Mouse (Mus musculus): ENCODE data around the gene Rbms3. TPM values are rescaled to one million over a fixed set of nuclear protein-coding genes. Genes with fewer than 3 reads are reported as not detected.

The Rbms3 gene
- polyA plus RNA-seq, 1 experiment from 2014 or later = 45.9 TPM

DNA sequence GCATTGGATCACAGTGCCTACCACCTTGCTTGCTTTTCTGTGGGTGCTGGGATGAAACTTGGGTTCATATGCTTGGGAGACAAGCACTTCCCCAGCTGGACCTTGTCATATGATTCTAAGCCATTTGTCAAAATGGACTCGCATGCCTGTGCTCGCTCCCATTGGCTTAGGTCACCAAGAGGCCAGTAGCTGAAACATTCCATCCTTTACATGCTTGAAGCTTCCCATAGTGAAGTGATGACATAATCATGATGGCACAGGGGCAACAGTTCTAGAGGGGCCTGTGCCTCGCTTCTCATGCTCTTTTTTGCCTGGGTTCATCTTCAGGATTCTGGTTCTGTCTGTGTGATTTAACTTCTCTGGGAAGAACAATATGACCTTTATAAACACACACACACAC is 857.9 kb downstream of the Rbms3 start:
- DNase-seq (ENCODE audit: low spot score) (peak; percentile 24), ATAC-seq (replicated peaks; ENCODE audit: insufficient number of reproducible peaks, low FRiP score, low TSS enrichment, low read depth) (no peak)
- no peak overlapping the region for H3K9ac ChIP-seq (replicated peaks; ENCODE audit: low read length)
- no peaks in the 10 kb centered on the region for H3K27me3 ChIP-seq (ENCODE audit: control insufficient read depth, insufficient read depth, low read length)
- H3K27ac ChIP-seq (replicated peaks; ENCODE audit: low read depth, low read length) = no peak overlapping the region
- H3K4me2 ChIP-seq (ENCODE audit: low read depth, low read length) = no peak overlapping the region
- H3K36me3 ChIP-seq (replicated peaks; ENCODE audit: control insufficient read depth, insufficient read depth, low read depth, low read length) = no peaks in the 10 kb centered on the region
- 71% methylated on average over 3 of the region's 3 CpGs for WGBS
- H3K4me1 ChIP-seq (ENCODE audit: control insufficient read depth, insufficient read depth, low read length) = no peaks in the 10 kb centered on the region
- no peaks in the 10 kb centered on the region for H3K9me3 ChIP-seq (replicated peaks; ENCODE audit: control insufficient read depth, low read length)
- no peak overlapping the region for H3K4me3 ChIP-seq (ENCODE audit: low read depth, low read length)

DNA sequence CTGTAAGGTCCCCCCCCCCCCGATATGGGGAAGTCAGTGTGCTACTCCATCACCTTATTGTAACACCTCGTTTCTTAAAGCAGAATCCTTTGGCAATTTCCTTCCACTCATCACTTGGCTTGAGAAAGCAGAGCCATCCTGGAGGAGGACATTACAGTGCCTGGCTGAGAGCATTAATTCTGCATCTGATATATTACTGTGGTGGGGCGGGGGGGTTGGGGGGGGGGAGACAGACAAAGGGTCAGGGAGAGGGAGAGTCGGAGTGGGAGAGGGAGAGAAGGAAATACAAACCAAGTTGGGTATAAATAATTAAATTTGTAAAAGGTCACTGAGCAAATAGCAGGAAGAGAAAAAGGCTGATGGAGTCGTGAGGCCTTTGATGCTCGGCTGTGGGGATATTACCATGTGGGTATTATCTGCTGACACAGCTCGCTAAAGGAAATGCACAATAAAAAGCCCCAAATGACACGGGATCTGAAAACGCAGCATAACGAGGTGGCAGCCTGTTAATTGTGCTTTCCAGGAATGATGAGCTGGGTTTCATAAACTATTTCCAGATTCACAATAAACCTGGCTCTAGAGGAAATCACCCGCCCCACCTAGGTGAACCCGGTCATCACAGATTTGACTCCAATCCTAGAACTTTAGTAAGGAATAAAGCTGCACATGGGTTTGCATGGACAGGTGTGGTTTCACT is 860.2 kb downstream of the Rbms3 start:
- Histone ChIP-seq H3K36me3 (replicated peaks; ENCODE audit: control insufficient read depth, insufficient read depth, low read depth, low read length) (no peaks in the 10 kb centered on the region), H3K27ac (replicated peaks; ENCODE audit: low read depth, low read length) (no peak overlapping the region), H3K4me3 (ENCODE audit: low read depth, low read length) (no peak overlapping the region), H3K9ac (replicated peaks; ENCODE audit: low read length) (no peak overlapping the region), H3K4me1 (ENCODE audit: control insufficient read depth, insufficient read depth, low read length) (no peaks in the 10 kb centered on the region), H3K27me3 (ENCODE audit: control insufficient read depth, insufficient read depth, low read length) (no peaks in the 10 kb centered on the region), H3K9me3 (replicated peaks; ENCODE audit: control insufficient read depth, low read length) (no peaks in the 10 kb centered on the region), H3K4me2 (ENCODE audit: low read depth, low read length) (no peak overlapping the region)
- ATAC-seq (replicated peaks; ENCODE audit: insufficient number of reproducible peaks, low FRiP score, low TSS enrichment, low read depth) (no peak), DNase-seq (ENCODE audit: low spot score) (peak; percentile 6)
- WGBS = 45% methylated on average over 12 of the region's 12 CpGs

DNA sequence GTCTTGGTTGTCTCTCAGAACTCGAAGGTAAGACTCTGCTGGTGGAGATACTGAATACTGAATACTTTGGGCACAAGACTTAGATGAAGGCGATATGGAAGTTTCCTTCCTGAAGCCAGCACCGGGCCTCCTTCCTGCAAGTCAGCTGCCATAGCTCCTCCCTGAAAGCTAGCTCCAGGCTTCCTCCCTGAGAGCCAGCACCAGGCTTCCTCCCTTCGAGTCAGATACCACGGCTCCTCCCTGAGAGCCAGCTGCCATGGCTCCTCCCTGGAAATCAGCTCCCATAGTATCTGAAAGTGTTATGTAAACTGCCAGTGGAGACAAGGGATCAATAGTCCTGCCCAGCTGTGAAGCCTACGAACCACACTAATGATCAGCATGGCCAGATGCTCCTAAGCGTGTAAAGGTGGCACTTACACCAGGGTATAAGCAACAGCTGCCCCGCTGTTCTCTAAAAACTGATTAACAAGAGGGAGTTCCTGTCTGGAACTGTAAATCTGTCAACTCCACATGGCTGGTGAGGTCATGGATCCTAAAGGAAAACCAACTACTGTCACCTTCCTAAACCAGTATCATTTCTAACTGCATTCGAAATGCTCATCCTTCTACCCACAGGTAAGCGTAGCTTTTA is 867.2 kb downstream of the Rbms3 start:
- H3K9me3 ChIP-seq (replicated peaks; ENCODE audit: control insufficient read depth, low read length) = no peaks in the 10 kb centered on the region
- H3K4me2 ChIP-seq (ENCODE audit: low read depth, low read length) = no peak overlapping the region
- no peaks in the 10 kb centered on the region for H3K27me3 ChIP-seq (ENCODE audit: control insufficient read depth, insufficient read depth, low read length)
- ATAC-seq (replicated peaks; ENCODE audit: insufficient number of reproducible peaks, low FRiP score, low TSS enrichment, low read depth) (no peak), DNase-seq (ENCODE audit: low spot score) (no peak)
- H3K4me1 ChIP-seq (ENCODE audit: control insufficient read depth, insufficient read depth, low read length) = no peaks in the 10 kb centered on the region
- H3K36me3 ChIP-seq (replicated peaks; ENCODE audit: control insufficient read depth, insufficient read depth, low read depth, low read length) = no peaks in the 10 kb centered on the region
- no peak overlapping the region for H3K27ac ChIP-seq (replicated peaks; ENCODE audit: low read depth, low read length)
- no peak overlapping the region for H3K9ac ChIP-seq (replicated peaks; ENCODE audit: low read length)
- no peak overlapping the region for H3K4me3 ChIP-seq (ENCODE audit: low read depth, low read length)
- WGBS = 70% methylated on average over 10 of the region's 10 CpGs

DNA sequence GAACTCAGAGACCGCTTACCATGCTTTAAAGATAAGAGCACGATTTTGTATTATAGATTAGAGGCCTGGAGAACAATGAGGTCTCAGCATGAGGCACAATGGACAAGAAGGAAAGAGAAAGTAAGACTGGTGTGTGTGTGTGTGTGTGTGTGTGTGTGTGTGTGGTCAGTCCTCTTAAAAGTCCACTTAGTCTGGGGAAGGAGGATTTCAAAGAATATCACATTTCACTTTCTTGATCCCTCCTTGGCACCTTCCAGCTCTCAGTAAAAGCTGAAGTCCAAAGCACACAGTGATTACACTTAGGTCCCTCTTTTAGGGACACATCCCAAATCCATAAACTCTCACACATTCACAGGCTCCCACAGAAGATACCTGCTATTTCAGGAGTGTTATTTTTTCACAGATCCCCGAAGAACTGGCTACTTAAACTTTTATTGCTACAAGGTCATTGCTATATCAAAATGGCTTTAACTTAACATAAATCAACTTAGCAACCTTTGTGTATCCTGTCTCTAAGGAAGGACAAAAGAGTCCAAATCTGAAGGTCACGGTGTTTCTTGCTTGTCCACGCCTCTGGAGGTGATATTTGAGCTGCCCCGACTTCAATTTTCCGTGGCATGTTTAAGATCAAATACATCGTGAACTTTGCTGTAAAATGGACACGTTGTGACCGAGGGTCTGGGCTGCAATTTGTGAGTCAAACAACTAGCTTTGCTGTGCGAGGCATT is 880.7 kb downstream of the Rbms3 start:
- H3K9ac ChIP-seq (replicated peaks; ENCODE audit: low read length) = no peak overlapping the region
- no peaks in the 10 kb centered on the region for H3K4me1 ChIP-seq (ENCODE audit: control insufficient read depth, insufficient read depth, low read length)
- H3K27me3 ChIP-seq (ENCODE audit: control insufficient read depth, insufficient read depth, low read length) = no peaks in the 10 kb centered on the region
- peak; percentile 43 for DNase-seq (ENCODE audit: low spot score)
- H3K4me3 ChIP-seq (ENCODE audit: low read depth, low read length) = no peak overlapping the region
- H3K27ac ChIP-seq (replicated peaks; ENCODE audit: low read depth, low read length) = no peak overlapping the region
- ATAC-seq (replicated peaks; ENCODE audit: insufficient number of reproducible peaks, low FRiP score, low TSS enrichment, low read depth) = no peak
- 45% methylated on average over 11 of the region's 11 CpGs for WGBS
- H3K4me2 ChIP-seq (ENCODE audit: low read depth, low read length) = no peak overlapping the region
- H3K36me3 ChIP-seq (replicated peaks; ENCODE audit: control insufficient read depth, insufficient read depth, low read depth, low read length) = no peaks in the 10 kb centered on the region
- H3K9me3 ChIP-seq (replicated peaks; ENCODE audit: control insufficient read depth, low read length) = no peaks in the 10 kb centered on the region

DNA sequence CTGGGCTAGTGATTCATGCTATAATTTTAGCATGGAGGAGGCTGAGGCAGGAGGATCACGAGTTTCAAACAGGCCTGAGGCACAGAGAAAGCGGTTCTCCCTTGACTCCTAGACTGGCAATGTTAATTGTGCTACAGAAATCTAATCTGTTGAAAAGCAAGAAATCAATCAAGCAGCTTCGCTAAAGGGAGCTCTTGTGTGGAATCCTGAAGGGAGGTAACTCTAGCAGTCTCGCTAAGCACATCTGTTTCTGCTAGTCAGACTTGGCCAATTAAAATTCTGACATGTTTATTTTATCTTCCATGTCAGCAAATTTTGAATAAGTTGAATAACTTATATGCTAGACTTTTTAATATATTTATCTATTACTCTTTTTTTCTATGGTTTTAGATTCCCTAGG is 881.4 kb downstream of the Rbms3 start:
- ATAC-seq (replicated peaks; ENCODE audit: insufficient number of reproducible peaks, low FRiP score, low TSS enrichment, low read depth) = no peak
- WGBS = 36% methylated on average over 4 of the region's 4 CpGs
- H3K9me3 ChIP-seq (replicated peaks; ENCODE audit: control insufficient read depth, low read length) = no peaks in the 10 kb centered on the region

DNA sequence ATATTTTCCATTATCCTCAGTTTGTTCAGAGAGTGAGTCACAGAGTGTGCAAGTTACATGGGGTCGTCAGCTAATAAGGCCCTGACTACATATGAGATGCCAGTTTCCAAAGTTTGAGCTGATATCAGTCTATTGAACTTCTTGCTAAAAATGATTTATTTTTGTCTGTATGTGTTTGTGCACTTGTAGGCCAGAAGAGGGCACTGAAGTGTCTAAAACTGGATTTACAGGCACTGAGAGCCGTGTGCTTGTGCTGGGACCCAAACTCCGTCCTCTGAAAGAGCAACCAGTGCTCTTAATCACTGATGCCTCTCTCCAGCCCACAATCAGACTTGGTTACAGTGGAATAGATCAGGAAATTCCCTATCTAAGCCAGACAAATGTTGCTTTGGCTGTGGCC is 882.8 kb downstream of the Rbms3 start:
- DNase-seq (ENCODE audit: low spot score) (no peak), ATAC-seq (replicated peaks; ENCODE audit: insufficient number of reproducible peaks, low FRiP score, low TSS enrichment, low read depth) (no peak)
- H3K9ac ChIP-seq (replicated peaks; ENCODE audit: low read length) = no peak overlapping the region
- H3K4me2 ChIP-seq (ENCODE audit: low read depth, low read length) = no peak overlapping the region
- H3K4me1 ChIP-seq (ENCODE audit: control insufficient read depth, insufficient read depth, low read length) = no peaks in the 10 kb centered on the region
- no peaks in the 10 kb centered on the region for H3K9me3 ChIP-seq (replicated peaks; ENCODE audit: control insufficient read depth, low read length)
- H3K36me3 ChIP-seq (replicated peaks; ENCODE audit: control insufficient read depth, insufficient read depth, low read depth, low read length) = no peaks in the 10 kb centered on the region
- H3K4me3 ChIP-seq (ENCODE audit: low read depth, low read length) = no peak overlapping the region
- H3K27ac ChIP-seq (replicated peaks; ENCODE audit: low read depth, low read length) = no peak overlapping the region
- no peaks in the 10 kb centered on the region for H3K27me3 ChIP-seq (ENCODE audit: control insufficient read depth, insufficient read depth, low read length)
- whole genome bisulfite sequencing = 79% methylated on average over 3 of the region's 3 CpGs

More for the DNA sequence above, 881.4 kb downstream of the Rbms3 start:
- H3K4me1 ChIP-seq (ENCODE audit: control insufficient read depth, insufficient read depth, low read length) = no peaks in the 10 kb centered on the region
- no peaks in the 10 kb centered on the region for H3K27me3 ChIP-seq (ENCODE audit: control insufficient read depth, insufficient read depth, low read length)
- no peak overlapping the region for H3K4me3 ChIP-seq (ENCODE audit: low read depth, low read length)
- no peak overlapping the region for H3K9ac ChIP-seq (replicated peaks; ENCODE audit: low read length)
- H3K27ac ChIP-seq (replicated peaks; ENCODE audit: low read depth, low read length) = no peak overlapping the region
- no peaks in the 10 kb centered on the region for H3K36me3 ChIP-seq (replicated peaks; ENCODE audit: control insufficient read depth, insufficient read depth, low read depth, low read length)
- H3K4me2 ChIP-seq (ENCODE audit: low read depth, low read length) = no peak overlapping the region
- peak; percentile 53 for DNase-seq (ENCODE audit: low spot score)

DNA sequence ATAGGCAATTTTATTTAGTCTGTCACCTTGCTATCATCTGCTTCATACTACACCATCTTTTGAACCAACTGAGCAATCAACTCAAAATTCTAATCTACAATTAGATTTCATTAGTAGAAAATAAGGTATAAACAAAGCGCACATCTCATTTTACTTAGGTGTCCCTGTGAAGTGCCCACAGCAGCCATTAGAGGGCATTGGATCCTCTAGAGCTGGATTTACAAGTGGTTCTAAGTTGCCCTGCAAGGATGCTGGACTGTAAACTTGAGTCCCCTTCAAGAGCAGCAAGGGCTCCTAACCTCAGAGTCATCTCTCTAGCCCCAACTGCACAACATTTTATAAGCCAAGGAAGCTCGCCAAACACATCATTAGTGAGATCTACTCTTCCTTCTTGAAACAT is 891.9 kb downstream of the Rbms3 start:
- H3K36me3 ChIP-seq (replicated peaks; ENCODE audit: control insufficient read depth, insufficient read depth, low read depth, low read length) = no peaks in the 10 kb centered on the region
- no peaks in the 10 kb centered on the region for H3K27me3 ChIP-seq (ENCODE audit: control insufficient read depth, insufficient read depth, low read length)
- peak; percentile 6 for DNase-seq (ENCODE audit: low spot score)
- H3K4me2 ChIP-seq (ENCODE audit: low read depth, low read length) = no peak overlapping the region
- H3K9me3 ChIP-seq (replicated peaks; ENCODE audit: control insufficient read depth, low read length) = no peaks in the 10 kb centered on the region
- no peak overlapping the region for H3K27ac ChIP-seq (replicated peaks; ENCODE audit: low read depth, low read length)
- no peak overlapping the region for H3K4me3 ChIP-seq (ENCODE audit: low read depth, low read length)
- no peaks in the 10 kb centered on the region for H3K4me1 ChIP-seq (ENCODE audit: control insufficient read depth, insufficient read depth, low read length)
- ATAC-seq (replicated peaks; ENCODE audit: insufficient number of reproducible peaks, low FRiP score, low TSS enrichment, low read depth) = no peak
- 84% methylated on average over 2 of the region's 2 CpGs for WGBS
- H3K9ac ChIP-seq (replicated peaks; ENCODE audit: low read length) = no peak overlapping the region

DNA sequence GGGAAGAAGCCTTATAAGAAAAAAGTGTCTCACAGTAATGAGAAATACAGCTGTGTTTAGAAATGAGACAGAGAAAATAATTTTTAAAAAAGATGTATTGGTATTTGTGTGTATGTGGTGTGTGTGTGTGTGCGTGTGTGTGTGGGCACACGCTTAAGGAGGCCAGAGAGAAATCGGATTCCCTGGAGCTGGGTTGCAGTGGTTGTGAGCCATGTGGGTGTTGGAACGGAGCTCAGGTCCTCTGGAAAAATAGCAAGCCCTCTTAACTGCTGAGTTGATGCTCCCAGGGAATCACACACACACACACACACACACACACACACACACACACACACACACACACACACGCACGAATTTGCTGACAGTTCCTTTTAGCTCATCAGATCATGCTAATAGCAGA is 900.5 kb downstream of the Rbms3 start:
- Histone ChIP-seq H3K9me3 (replicated peaks; ENCODE audit: control insufficient read depth, low read length) (no peaks in the 10 kb centered on the region), H3K27ac (replicated peaks; ENCODE audit: low read depth, low read length) (no peak overlapping the region), H3K36me3 (replicated peaks; ENCODE audit: control insufficient read depth, insufficient read depth, low read depth, low read length) (no peaks in the 10 kb centered on the region), H3K4me2 (ENCODE audit: low read depth, low read length) (no peak overlapping the region), H3K27me3 (ENCODE audit: control insufficient read depth, insufficient read depth, low read length) (no peaks in the 10 kb centered on the region), H3K4me3 (ENCODE audit: low read depth, low read length) (no peak overlapping the region), H3K4me1 (ENCODE audit: control insufficient read depth, insufficient read depth, low read length) (no peaks in the 10 kb centered on the region), H3K9ac (replicated peaks; ENCODE audit: low read length) (no peak overlapping the region)
- 87% methylated on average over 6 of the region's 6 CpGs for whole genome bisulfite sequencing
- DNase-seq (ENCODE audit: low spot score) = no peak
- ATAC-seq (replicated peaks; ENCODE audit: insufficient number of reproducible peaks, low FRiP score, low TSS enrichment, low read depth) = no peak
